In the genomic region with DNA sequence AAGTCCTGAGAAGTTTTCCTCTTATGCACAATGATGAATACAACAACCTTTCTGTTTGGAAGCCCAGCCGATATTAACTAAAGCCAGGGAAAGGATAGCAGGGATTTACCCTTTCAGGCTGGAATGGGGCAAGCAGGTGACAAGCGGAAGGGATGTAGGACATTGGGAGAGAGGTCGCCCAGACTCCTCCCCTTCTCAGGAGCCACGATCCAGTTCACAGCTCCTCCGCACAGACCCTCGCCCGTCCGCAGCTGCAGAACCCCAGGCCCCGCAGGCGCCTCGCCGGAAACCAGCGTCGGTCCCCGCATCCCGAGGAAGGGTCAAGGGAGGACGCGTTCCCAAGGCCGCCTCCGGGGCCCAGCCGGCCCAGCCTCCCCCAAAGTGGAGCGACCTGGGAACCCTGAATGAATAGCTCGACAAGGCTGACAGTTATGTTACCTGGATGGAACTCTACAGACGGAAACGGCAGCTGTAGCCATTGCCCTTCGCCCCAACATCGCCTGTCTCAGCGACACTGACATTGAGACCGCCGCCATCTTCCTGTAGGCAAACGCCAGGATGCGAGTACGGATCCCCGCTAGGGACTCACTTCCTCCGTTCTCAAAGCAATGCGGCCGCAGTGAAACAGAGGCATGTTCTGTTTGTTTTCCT, we compare ENCODE assay signal across 7 mouse cellular contexts. TPM values are rescaled to one million over a fixed set of nuclear protein-coding genes. Genes with fewer than 3 reads are reported as not detected.
DNase-seq lines count a peak whose midpoint lies in the region; ATAC-seq lines count a peak whose summit lies in the region.

No protein-coding gene starts in this region.

- peak overlapping the region; percentile 84 for H3K4me3 ChIP-seq in intestine, embryonic 15.5 days (replicated peaks)
- H3K4me3 ChIP-seq in midbrain, embryonic 10.5 days: peak overlapping the region; percentile 82

- peak overlapping the region; percentile 65 for H3K4me2 ChIP-seq in intestine, embryonic 15.5 days (replicated peaks)

- H3K9ac ChIP-seq in intestine, embryonic 15.5 days: peak overlapping the region; percentile 78

- intact Hi-C loops in gastrocnemius, postnatal 36 days (cut with DNase I): no loop called here
- intact Hi-C loops in left cerebral cortex, postnatal 25 days (cut with DNase I): no loop called here

- 0% methylated on average over 37 of the region's 37 CpGs for WGBS in intestine, embryonic 15.5 days
- WGBS in midbrain, embryonic 10.5 days: under 1% methylated on average over 37 of the region's 37 CpGs

- H3K4me1 ChIP-seq in intestine, embryonic 15.5 days (replicated peaks): peaks cover 7% of the 10 kb centered on the region; the same call in 1 of the 2 replicates
- H3K4me1 ChIP-seq in midbrain, embryonic 10.5 days: peaks cover 13% of the 10 kb centered on the region

- peak; percentile 97 for DNase-seq in adrenal gland, adult 18-20 months (ENCODE audit: low spot score in 2 of 2)
- peak; percentile 94 for DNase-seq in embryo, embryonic 11 days
- DNase-seq in gastrocnemius, postnatal 36 days: peak; percentile 91 to 92
- peak; percentile 93 to 94 for DNase-seq in left cerebral cortex, postnatal 25 days (ENCODE audit: low spot score in 2 of 2)
- peak; percentile 88 for DNase-seq in midbrain, embryonic 10.5 days (ENCODE audit: low spot score)
- peak; percentile 97 for DNase-seq in right cerebral cortex, postnatal 4 days

- no peaks in the 10 kb centered on the region for H3K36me3 ChIP-seq in intestine, embryonic 15.5 days
- H3K36me3 ChIP-seq in midbrain, embryonic 10.5 days: peaks cover 15% of the 10 kb centered on the region

- peak; percentile 93 for ATAC-seq in intestine, embryonic 15.5 days

- peak overlapping the region; percentile 72 for H3K27ac ChIP-seq in intestine, embryonic 15.5 days
- H3K27ac ChIP-seq in midbrain, embryonic 10.5 days (replicated peaks): peak overlapping the region; percentile 94

- no peaks in the 10 kb centered on the region for H3K27me3 ChIP-seq in intestine, embryonic 15.5 days (replicated peaks)
- no peaks in the 10 kb centered on the region for H3K27me3 ChIP-seq in midbrain, embryonic 10.5 days (ENCODE audit: low read depth, poor library complexity, severe bottlenecking)

- H3K9me3 ChIP-seq in intestine, embryonic 15.5 days: no peaks in the 10 kb centered on the region
- no peaks in the 10 kb centered on the region for H3K9me3 ChIP-seq in midbrain, embryonic 10.5 days (replicated peaks)

RNA-seq across cellular contexts. Expression of gene Ndufs4, which starts 0.4 kb away (rescaled TPM):
- 100 to 1,000 TPM; 196 to 302 TPM for total RNA-seq in adrenal gland, adult 18-20 months (2021)
- total RNA-seq in gastrocnemius, postnatal 36 days (2021): 100 to 1,000 TPM; 332 to 337 TPM
- 312 and 315 TPM in 2 replicates for polyA plus RNA-seq in intestine, embryonic 15.5 days (2015; fragmentation: Nextera tagmentation; extraction: Ambion mirVana)
- total RNA-seq in left cerebral cortex, postnatal 25 days (2021): 100 to 1,000 TPM; 167 to 184 TPM
- 304 and 308 TPM in 2 replicates for polyA plus RNA-seq in midbrain, embryonic 10.5 days (2016; fragmentation: Nextera tagmentation; extraction: Ambion mirVana)

Comparison
In these comparisons a context has a peak if more than half of its experiments do, and no peak if none do; other contexts are left out.
1. Peak in every context shown above with its lines: DNase-seq, ATAC-seq, H3K4me3 ChIP-seq and H3K27ac ChIP-seq.